Mouse (Mus musculus) thymus, adult 2 months (tissue): ENCODE data around the gene Bak1. TPM values are rescaled to one million over a fixed set of nuclear protein-coding genes. Genes with fewer than 3 reads are reported as not detected.
"Not testable (repeated sequence)": the region's sequence is repeated elsewhere in the genome, so short reads cannot be mapped to it uniquely, and the experiment has no call there.

Experiments used
- DNase-seq: peaks from one replicate; pipeline ENCODE4 v3.0.0; 2021
- H3K27ac ChIP-seq: fragments of 200-500 bp; 2 replicates; pipeline ENCODE4 v1.5.1; 2012; ENCODE audit warnings: low read length, control low read depth; ENCODE audit not compliant: control insufficient read depth, insufficient read depth
- H3K27me3 ChIP-seq: fragments of 200-500 bp; 2 replicates; pipeline ENCODE4 v1.6.1; 2012; ENCODE audit warnings: mild to moderate bottlenecking, low read length, moderate library complexity, mixed read lengths; ENCODE audit not compliant: control insufficient read depth, insufficient read depth
- H3K36me3 ChIP-seq: fragments of 200-500 bp; 2 replicates; pipeline ENCODE4 v1.6.1; 2012; ENCODE audit warnings: mild to moderate bottlenecking, low read length, moderate library complexity; ENCODE audit not compliant: control insufficient read depth, insufficient read depth
- H3K4me1 ChIP-seq: fragments of 200-500 bp; replicated peaks from 2 replicates; pipeline ENCODE4 v1.6.1; 2012; ENCODE audit warnings: low read length; ENCODE audit not compliant: control insufficient read depth, insufficient read depth
- H3K4me3 ChIP-seq: fragments of 200-500 bp; 2 replicates; pipeline ENCODE4 v1.5.1; 2012; ENCODE audit warnings: mild to moderate bottlenecking, low read length, control low read depth, moderate library complexity; ENCODE audit not compliant: control insufficient read depth, insufficient read depth
- CTCF ChIP-seq: fragments of 200-500 bp; IDR thresholded peaks from 2 replicates; pipeline ENCODE4 v1.5.1; 2012; ENCODE audit warnings: mild to moderate bottlenecking, control low read depth, low read length, moderate library complexity, borderline replicate concordance; ENCODE audit not compliant: control insufficient read depth, poor library complexity, insufficient read depth; ENCODE audit errors: extremely low read depth
- POLR2A ChIP-seq: fragments of 200-500 bp; IDR thresholded peaks from 2 replicates; pipeline ENCODE4 v1.6.1; 2012; ENCODE audit warnings: mild to moderate bottlenecking, low read length, control low read depth, moderate library complexity; ENCODE audit not compliant: control insufficient read depth, poor library complexity, insufficient read depth; ENCODE audit errors: extremely low read depth
- WGBS: fragments of 180-500 bp; shearing (Covaris S2); methylation state at CpG from one replicate; pipeline ENCODE4 v1.1.7; 2018; 5-methylcytosine and 5-hydroxymethylcytosine counted together
- polyA plus RNA-seq: library from polyadenylated mRNA; depleted of rRNA; stranded (reverse); fragments of >200 nt; gene quantifications from 2 replicates; pipeline ENCODE4 v1.2.3, GENCODE M21; 2012

Bak1 gene
- polyA plus RNA-seq, 1 experiment, result 118 TPM

- peaks cover 31% of the 10 kb centered on the region for H3K4me1 ChIP-seq
- H3K27me3 ChIP-seq, result no peaks in the 10 kb centered on the region
- peaks cover 12% of the 10 kb centered on the region; the same call in 1 of the 2 replicates for H3K36me3 ChIP-seq
- no peak overlapping the region for H3K4me3 ChIP-seq
- no peak for DNase-seq
- 52% methylated on average over 2 of the region's 2 CpGs for WGBS
- peak overlapping the region; percentile 54; the same call in 1 of the 2 replicates for H3K27ac ChIP-seq
- no peak for TF ChIP-seq POLR2A
- no peak for TF ChIP-seq CTCF
Observed at GRCm38 (mm10) chr17:26979426-26979825, 49.4 kb downstream of the Bak1 start.

- 90% methylated on average over 6 of the region's 6 CpGs for WGBS
- H3K27ac ChIP-seq, H3K27me3 ChIP-seq, H3K4me3 ChIP-seq, DNase-seq: not testable (repeated sequence)
- Histone ChIP-seq H3K4me1 (peaks cover 37% of the 10 kb centered on the region), H3K36me3 (peaks cover 12% of the 10 kb centered on the region; the same call in 1 of the 2 replicates)
Observed at GRCm38 (mm10) chr17:26977354-26977753, 51.5 kb downstream of the Bak1 start.

DNA sequence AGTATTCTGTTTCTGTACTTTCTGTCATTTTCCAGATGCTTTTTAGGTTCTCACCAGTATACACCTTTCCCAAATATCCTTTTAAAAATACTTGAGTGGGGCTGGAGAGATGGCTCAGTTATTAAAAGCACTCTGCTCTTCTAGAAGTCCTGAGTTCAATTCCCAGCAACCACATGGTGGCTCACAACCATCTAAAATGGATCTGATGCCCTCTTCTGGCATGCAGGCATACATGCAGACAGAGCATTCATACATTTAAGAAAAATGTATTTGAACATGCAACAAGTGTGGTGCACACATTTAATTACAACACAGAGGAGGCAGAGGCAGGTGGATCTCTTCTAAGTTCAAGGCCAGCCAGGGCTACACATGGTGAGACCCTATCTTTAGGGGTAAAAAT, 53.4 kb downstream of the Bak1 start:
- no peak for DNase-seq
- no peak overlapping the region for H3K4me3 ChIP-seq
- TF ChIP-seq CTCF (no peak), POLR2A (no peak)
- no peaks in the 10 kb centered on the region for H3K27me3 ChIP-seq
- no peak overlapping the region for H3K27ac ChIP-seq
- H3K4me1 ChIP-seq, result peaks cover 40% of the 10 kb centered on the region
- peaks cover 12% of the 10 kb centered on the region; the same call in 1 of the 2 replicates for H3K36me3 ChIP-seq

- no peak for DNase-seq
- peaks cover 35% of the 10 kb centered on the region for H3K4me1 ChIP-seq
- peaks cover 12% of the 10 kb centered on the region; the same call in 1 of the 2 replicates for H3K36me3 ChIP-seq
- H3K27ac ChIP-seq, result no peak overlapping the region
- TF ChIP-seq CTCF, result no peak
- TF ChIP-seq POLR2A, result no peak
- no peaks in the 10 kb centered on the region for H3K27me3 ChIP-seq
- no peak overlapping the region for H3K4me3 ChIP-seq
- 93% methylated on average over 15 of the region's 15 CpGs for WGBS
Observed at GRCm38 (mm10) chr17:26974547-26974946, 54.3 kb downstream of the Bak1 start.

GRCm38 (mm10) chr17:26972703-26973574, 55.9 kb downstream of the Bak1 start, which contains the start of gene Zbtb9:
Gene Zbtb9 (plus strand): TSS chr17:26973167.
- Histone ChIP-seq H3K27ac (peak within 1 kb of the TSS; percentile 73), H3K36me3 (peaks cover 8% of the 10 kb centered on the region; the same call in 1 of the 2 replicates), H3K27me3 (no peaks in the 10 kb centered on the region), H3K4me1 (peaks cover 35% of the 10 kb centered on the region), H3K4me3 (peak within 1 kb of the TSS; percentile 78)
- DNase-seq, result peak; percentile 98
- TF ChIP-seq CTCF (peak; percentile 78), POLR2A (peak; percentile 98)
- WGBS, result under 1% methylated on average over 75 of the region's 75 CpGs

GRCm38 (mm10) chr17:26972107-26972506, 56.7 kb downstream of the Bak1 start:
- H3K4me1 ChIP-seq, result peaks cover 35% of the 10 kb centered on the region
- WGBS, result 2% methylated on average over 3 of the region's 3 CpGs
- TF ChIP-seq POLR2A (no peak), CTCF (no peak)
- no peak for DNase-seq
- H3K4me3 ChIP-seq, result peak overlapping the region; percentile 78
- H3K36me3 ChIP-seq, result 0 out of 2 replicates have a peak, but pooled peaks cover 5% of the 10 kb centered on the region
- no peaks in the 10 kb centered on the region for H3K27me3 ChIP-seq
- peak overlapping the region; percentile 73; the same call in 1 of the 2 replicates for H3K27ac ChIP-seq
